Mouse (Mus musculus): ENCODE data around the gene Slc25a17.
A peak's percentile ranks its signal among the peaks of the same experiment; 100 is the strongest.

Slc25a17 gene

DNA sequence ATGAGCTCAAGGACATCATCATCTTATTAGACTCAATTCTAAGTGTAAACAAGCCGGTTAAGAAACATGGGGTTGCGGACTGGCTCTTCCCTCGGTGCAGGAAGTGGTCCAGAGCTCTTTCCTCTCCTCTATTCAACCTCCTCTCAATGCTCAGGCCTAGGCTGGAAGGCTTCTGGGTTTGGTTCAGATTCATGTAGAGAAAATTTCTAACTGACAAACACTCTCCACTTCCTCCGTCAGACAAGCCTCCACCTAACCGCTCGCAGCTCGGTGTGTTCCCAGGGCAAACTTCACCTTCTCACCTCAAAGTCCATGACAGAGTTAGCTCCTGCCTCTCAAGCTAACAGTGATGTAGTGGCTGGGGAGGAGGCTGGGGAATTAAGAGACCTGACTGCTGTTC, 56.6 kb downstream of the Slc25a17 start:
- Histone ChIP-seq H3K9me3 (ENCODE audit: low read length) (peaks cover 9% of the 10 kb centered on the region; the same call in 1 of the 2 replicates), H3K4me1 (replicated peaks; ENCODE audit: low read depth, low read length) (peaks cover 24% of the 10 kb centered on the region), H3K36me3 (ENCODE audit: insufficient read depth, low read length) (no peaks in the 10 kb centered on the region), H3K4me3 (replicated peaks; ENCODE audit: low read length) (no peak overlapping the region), H3K27me3 (ENCODE audit: insufficient read depth, low read length) (no peaks in the 10 kb centered on the region)
- TF ChIP-seq POU5F1 (IDR thresholded peaks at IDR 0.05; ENCODE audit: borderline replicate concordance, low read length) (no peak), NANOG (IDR thresholded peaks at IDR 0.05; ENCODE audit: borderline replicate concordance, low read length) (no peak), CTCF (conservative IDR thresholded peaks at IDR 0.05; ENCODE audit: low read length) (no peak)

DNA sequence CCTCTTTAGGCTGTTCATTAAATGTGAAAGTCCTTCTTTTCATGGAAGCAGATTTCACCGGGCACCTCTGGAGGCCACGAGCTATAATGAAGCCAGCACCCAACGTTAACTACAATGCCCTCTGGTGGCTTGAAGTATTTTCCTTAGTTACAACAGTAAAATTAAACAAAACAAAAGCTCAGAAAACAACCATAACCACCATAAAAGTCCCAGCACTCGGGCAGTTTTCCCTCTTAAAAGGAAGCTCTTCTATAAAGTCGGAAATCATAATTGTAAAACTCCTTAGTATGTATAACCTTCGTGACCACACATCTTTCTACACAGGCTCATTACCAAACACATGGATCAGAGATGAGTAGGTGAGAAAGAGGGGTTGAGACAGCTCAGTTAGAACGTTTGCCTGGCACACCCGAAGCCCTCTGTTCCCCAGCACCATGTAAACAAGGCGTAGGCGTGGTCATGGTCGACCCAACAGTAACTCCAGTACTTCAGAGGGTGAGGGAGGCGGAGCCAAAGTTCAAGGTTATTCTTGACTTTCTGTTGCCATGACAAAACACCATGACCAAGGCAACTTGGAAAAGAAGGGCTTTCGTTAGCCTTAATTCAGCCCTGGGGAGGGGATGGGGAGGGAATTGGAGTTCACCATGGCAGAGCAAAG, 58.3 kb downstream of the Slc25a17 start:
- Histone ChIP-seq H3K4me1 (replicated peaks; ENCODE audit: low read depth, low read length) (peaks cover 24% of the 10 kb centered on the region), H3K9me3 (ENCODE audit: low read length) (peaks cover 10% of the 10 kb centered on the region), H3K36me3 (ENCODE audit: insufficient read depth, low read length) (no peaks in the 10 kb centered on the region), H3K27me3 (ENCODE audit: insufficient read depth, low read length) (no peaks in the 10 kb centered on the region), H3K4me3 (replicated peaks; ENCODE audit: low read length) (no peak overlapping the region)
- TF ChIP-seq NANOG (IDR thresholded peaks at IDR 0.05; ENCODE audit: borderline replicate concordance, low read length) (no peak), CTCF (conservative IDR thresholded peaks at IDR 0.05; ENCODE audit: low read length) (peak; percentile 15; the same call in 1 of the 2 replicates), POU5F1 (IDR thresholded peaks at IDR 0.05; ENCODE audit: borderline replicate concordance, low read length) (no peak)

DNA sequence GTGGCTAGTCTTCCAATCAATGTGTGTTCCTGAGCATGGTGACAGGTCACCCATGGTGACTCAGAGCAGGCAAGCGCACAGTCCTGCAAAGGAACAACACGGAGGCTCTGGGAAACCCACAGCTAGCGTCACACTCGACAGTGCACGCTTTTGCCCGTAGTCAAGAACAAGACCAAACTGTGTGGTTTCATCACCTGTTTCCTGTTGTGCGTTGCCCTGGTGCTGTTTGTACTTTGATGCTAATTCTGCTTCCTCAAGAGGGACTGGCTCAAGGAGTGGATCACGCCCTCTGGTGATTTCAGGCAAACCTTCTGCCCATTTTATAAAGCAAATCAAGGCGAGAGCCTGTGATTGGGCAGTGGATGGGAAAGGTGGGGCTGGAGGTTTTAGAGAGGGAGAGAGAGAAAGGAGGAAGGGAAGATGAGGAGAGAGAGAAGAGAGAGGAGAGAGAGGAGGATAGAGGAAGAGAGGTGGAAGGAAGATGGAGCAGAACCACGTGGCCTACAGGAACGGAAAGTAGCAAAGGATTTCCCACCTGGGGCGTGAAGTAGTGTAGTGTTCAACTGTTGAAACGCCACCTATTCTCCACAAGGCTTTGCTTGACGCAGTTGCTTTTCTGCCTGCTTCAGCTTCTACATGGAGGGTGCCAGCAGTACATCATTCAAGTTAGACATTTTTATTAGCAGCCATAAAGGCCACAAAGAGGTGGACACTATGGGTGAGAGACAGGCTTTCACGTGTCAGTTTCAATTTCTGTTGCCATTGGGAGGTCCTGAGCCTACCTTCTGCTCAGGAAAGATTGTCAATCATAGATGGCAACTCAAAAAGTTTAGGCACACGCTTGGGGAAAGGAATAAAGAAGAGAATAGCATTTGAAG, 59.2 kb downstream of the Slc25a17 start:
- no peaks in the 10 kb centered on the region for H3K27me3 ChIP-seq (ENCODE audit: insufficient read depth, low read length)
- peaks cover 24% of the 10 kb centered on the region for H3K4me1 ChIP-seq (replicated peaks; ENCODE audit: low read depth, low read length)
- no peak overlapping the region for H3K4me3 ChIP-seq (replicated peaks; ENCODE audit: low read length)
- no peaks in the 10 kb centered on the region for H3K36me3 ChIP-seq (ENCODE audit: insufficient read depth, low read length)
- peaks cover 18% of the 10 kb centered on the region for H3K9me3 ChIP-seq (ENCODE audit: low read length)
- TF ChIP-seq NANOG (IDR thresholded peaks at IDR 0.05; ENCODE audit: borderline replicate concordance, low read length) (no peak), CTCF (conservative IDR thresholded peaks at IDR 0.05; ENCODE audit: low read length) (no peak), POU5F1 (IDR thresholded peaks at IDR 0.05; ENCODE audit: borderline replicate concordance, low read length) (no peak)

DNA sequence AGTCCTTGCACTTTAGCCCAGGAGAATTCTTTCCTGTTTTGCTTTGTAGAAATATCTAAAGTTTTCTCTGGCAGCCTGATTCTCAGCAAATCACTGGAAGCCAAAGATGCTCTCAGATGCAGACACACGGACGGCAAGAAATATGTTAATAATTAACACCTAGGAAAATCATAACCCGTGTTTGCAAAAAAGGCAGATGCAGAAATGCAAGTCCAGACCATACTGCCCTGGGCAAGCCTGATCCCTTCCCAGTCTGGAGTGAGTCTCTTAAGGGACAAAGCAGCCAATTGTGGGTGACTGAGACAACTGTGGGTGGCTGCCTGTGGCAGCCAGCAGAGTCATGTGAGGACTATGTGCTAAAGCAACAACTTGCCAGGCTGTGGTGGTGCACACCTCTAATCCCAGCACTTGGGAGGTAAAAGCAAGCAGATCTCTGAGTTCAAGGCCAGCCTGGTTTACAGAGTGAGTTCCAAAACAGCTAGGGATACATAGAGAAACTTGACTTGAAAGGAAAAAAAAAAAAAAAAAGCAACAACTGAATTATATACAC, 60.0 kb downstream of the Slc25a17 start:
- no peak for TF ChIP-seq POU5F1 (IDR thresholded peaks at IDR 0.05; ENCODE audit: borderline replicate concordance, low read length)
- no peak for TF ChIP-seq NANOG (IDR thresholded peaks at IDR 0.05; ENCODE audit: borderline replicate concordance, low read length)
- TF ChIP-seq CTCF (conservative IDR thresholded peaks at IDR 0.05; ENCODE audit: low read length), result no peak
- Histone ChIP-seq H3K4me1 (replicated peaks; ENCODE audit: low read depth, low read length) (peaks cover 24% of the 10 kb centered on the region), H3K9me3 (ENCODE audit: low read length) (peaks cover 27% of the 10 kb centered on the region), H3K4me3 (replicated peaks; ENCODE audit: low read length) (no peak overlapping the region), H3K36me3 (ENCODE audit: insufficient read depth, low read length) (no peaks in the 10 kb centered on the region), H3K27me3 (ENCODE audit: insufficient read depth, low read length) (no peaks in the 10 kb centered on the region)

DNA sequence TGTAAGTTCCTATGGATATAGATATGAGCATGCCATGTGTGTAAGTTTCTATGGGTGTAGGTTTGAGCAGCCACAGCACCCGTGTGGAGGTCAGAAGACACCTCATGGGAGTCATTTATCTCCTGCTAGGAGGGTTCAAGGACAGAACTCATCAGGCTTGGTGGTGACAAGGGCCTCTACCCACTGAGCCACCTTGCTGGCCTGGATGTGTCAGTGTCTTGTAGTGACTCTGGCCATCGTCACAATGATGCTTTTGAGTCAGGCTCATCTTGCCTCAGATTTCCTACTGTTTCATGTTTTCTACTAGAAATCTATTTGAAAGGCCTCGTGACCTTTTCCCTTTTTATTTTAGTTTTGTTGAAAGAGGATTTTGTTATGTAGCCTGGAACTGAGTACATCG, 61.1 kb downstream of the Slc25a17 start:
- TF ChIP-seq CTCF (conservative IDR thresholded peaks at IDR 0.05; ENCODE audit: low read length) (no peak), POU5F1 (IDR thresholded peaks at IDR 0.05; ENCODE audit: borderline replicate concordance, low read length) (no peak), NANOG (IDR thresholded peaks at IDR 0.05; ENCODE audit: borderline replicate concordance, low read length) (no peak)
- no peak overlapping the region for H3K4me3 ChIP-seq (replicated peaks; ENCODE audit: low read length)
- H3K9me3 ChIP-seq (ENCODE audit: low read length), result peaks cover 31% of the 10 kb centered on the region

DNA sequence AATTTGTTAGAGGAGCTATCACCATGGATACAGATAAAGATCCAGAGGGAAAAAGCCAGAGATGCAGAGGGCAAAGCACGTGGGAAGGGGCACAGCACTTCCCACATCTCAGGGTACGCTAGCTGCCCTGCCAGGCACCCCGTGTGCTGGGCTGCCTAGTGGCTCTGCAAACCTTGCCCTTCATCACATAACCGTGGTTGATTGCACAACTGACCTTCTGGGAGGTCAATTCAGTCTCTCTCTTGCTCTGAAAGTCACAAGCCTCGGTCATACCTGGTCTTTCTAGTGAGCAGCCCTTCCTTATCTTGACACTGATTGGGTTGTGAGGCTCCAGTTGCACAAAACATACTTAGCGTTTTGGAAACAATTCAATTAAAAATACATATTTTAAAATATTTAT, 62.4 kb downstream of the Slc25a17 start:
- no peak overlapping the region for H3K4me3 ChIP-seq (replicated peaks; ENCODE audit: low read length)
- no peak for TF ChIP-seq NANOG (IDR thresholded peaks at IDR 0.05; ENCODE audit: borderline replicate concordance, low read length)
- TF ChIP-seq POU5F1 (IDR thresholded peaks at IDR 0.05; ENCODE audit: borderline replicate concordance, low read length), result no peak
- TF ChIP-seq CTCF (conservative IDR thresholded peaks at IDR 0.05; ENCODE audit: low read length), result no peak
- H3K4me1 ChIP-seq (replicated peaks; ENCODE audit: low read depth, low read length), result peaks cover 27% of the 10 kb centered on the region
- peaks cover 30% of the 10 kb centered on the region for H3K9me3 ChIP-seq (ENCODE audit: low read length)
- no peaks in the 10 kb centered on the region for H3K27me3 ChIP-seq (ENCODE audit: insufficient read depth, low read length)
- no peaks in the 10 kb centered on the region for H3K36me3 ChIP-seq (ENCODE audit: insufficient read depth, low read length)

More for the DNA sequence above, 61.1 kb downstream of the Slc25a17 start:
- Histone ChIP-seq H3K27me3 (ENCODE audit: insufficient read depth, low read length) (no peaks in the 10 kb centered on the region), H3K4me1 (replicated peaks; ENCODE audit: low read depth, low read length) (peaks cover 25% of the 10 kb centered on the region), H3K36me3 (ENCODE audit: insufficient read depth, low read length) (no peaks in the 10 kb centered on the region)

DNA sequence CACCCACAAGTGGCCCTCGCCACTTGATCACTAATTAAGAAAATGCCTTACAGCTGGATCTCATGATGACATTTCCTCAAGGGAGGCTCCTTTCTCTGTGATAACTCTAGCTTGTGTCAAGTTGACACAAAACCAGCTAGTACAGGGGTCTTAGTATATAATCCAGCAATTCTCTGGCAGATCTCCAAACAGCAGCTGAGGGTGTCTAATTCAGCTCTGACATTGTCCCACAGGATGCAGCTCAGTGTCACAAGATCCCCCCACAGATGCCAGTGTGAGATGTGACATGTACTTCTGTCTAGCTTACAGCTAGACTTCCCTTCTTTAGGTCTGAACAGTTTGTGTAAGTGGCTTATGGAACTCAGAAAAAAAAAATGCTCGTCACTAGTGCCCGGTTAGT, 63.1 kb downstream of the Slc25a17 start:
- Histone ChIP-seq H3K4me1 (replicated peaks; ENCODE audit: low read depth, low read length) (peaks cover 23% of the 10 kb centered on the region), H3K27me3 (ENCODE audit: insufficient read depth, low read length) (no peaks in the 10 kb centered on the region), H3K9me3 (ENCODE audit: low read length) (peaks cover 26% of the 10 kb centered on the region), H3K4me3 (replicated peaks; ENCODE audit: low read length) (no peak overlapping the region), H3K36me3 (ENCODE audit: insufficient read depth, low read length) (no peaks in the 10 kb centered on the region)
- no peak for TF ChIP-seq NANOG (IDR thresholded peaks at IDR 0.05; ENCODE audit: borderline replicate concordance, low read length)
- no peak for TF ChIP-seq CTCF (conservative IDR thresholded peaks at IDR 0.05; ENCODE audit: low read length)
- no peak for TF ChIP-seq POU5F1 (IDR thresholded peaks at IDR 0.05; ENCODE audit: borderline replicate concordance, low read length)

DNA sequence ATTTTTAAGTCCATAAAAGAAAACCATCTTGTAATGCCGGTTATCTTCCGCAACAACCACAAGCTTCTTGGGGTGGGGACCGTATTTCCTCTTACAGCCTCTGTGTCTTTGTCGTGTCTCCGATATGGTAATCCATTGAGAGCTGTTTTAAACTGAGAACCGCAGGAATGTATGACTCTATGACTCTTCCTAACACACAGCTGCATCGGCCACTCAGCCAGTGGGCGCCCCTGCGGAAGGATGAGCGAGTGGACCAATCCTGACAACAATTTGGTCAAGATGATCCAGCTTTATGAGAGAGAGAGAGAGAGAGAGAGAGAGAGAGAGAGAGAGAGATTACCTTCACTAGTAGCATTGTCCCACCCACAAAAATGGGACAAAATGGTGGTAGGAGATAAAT, 65.7 kb downstream of the Slc25a17 start:
- Histone ChIP-seq H3K4me3 (replicated peaks; ENCODE audit: low read length) (no peak overlapping the region), H3K9me3 (ENCODE audit: low read length) (peaks cover 34% of the 10 kb centered on the region), H3K27me3 (ENCODE audit: insufficient read depth, low read length) (no peaks in the 10 kb centered on the region), H3K4me1 (replicated peaks; ENCODE audit: low read depth, low read length) (peaks cover 3% of the 10 kb centered on the region; the same call in 1 of the 2 replicates), H3K36me3 (ENCODE audit: insufficient read depth, low read length) (no peaks in the 10 kb centered on the region)
- TF ChIP-seq POU5F1 (IDR thresholded peaks at IDR 0.05; ENCODE audit: borderline replicate concordance, low read length) (no peak), CTCF (conservative IDR thresholded peaks at IDR 0.05; ENCODE audit: low read length) (no peak), NANOG (IDR thresholded peaks at IDR 0.05; ENCODE audit: borderline replicate concordance, low read length) (no peak)
